Mouse (Mus musculus) bone marrow, adult 2 months (tissue): ENCODE results near the gene Cyp26c1.

ENCODE experiments used
- CTCF ChIP-seq: fragments of 200-500 bp; IDR thresholded peaks from 2 replicates; pipeline ENCODE4 v1.5.1; 2011; ENCODE audit warnings: low read length, control low read depth; ENCODE audit not compliant: control insufficient read depth, insufficient read depth
- POLR2A ChIP-seq: fragments of 200-500 bp; IDR thresholded peaks from 2 replicates; pipeline ENCODE4 v1.6.1; 2011; ENCODE audit warnings: low read depth, mild to moderate bottlenecking, control low read depth, low read length, borderline replicate concordance; ENCODE audit not compliant: control insufficient read depth

- TF ChIP-seq CTCF (no peak), POLR2A (no peak)
Measured at GRCm38 (mm10) chr19:37740043-37740442, 54.7 kb downstream of the Cyp26c1 start.
